In genomic region chr11:76672561-76673384, GRCm38 (mm10) we compare ENCODE assay signal across 9 mouse cellular contexts. TPM values are rescaled to one million over a fixed set of nuclear protein-coding genes. Genes with fewer than 3 reads are reported as not detected.
A peak's percentile ranks its signal among the peaks of the same experiment; 100 is the strongest.
DNase-seq lines count a peak whose midpoint lies in the region; ATAC-seq lines count a peak whose summit lies in the region.
"Had no signal": no experiment of that assay in that cellular context is flagged by ENCODE, and none has a peak within 500 bp of the region (broad histone marks: within the 10 kb centered on the region; RNA-seq: fewer than 3 reads in every experiment).

No protein-coding gene starts in this region.

- no peaks in the 10 kb centered on the region for H3K36me3 ChIP-seq in liver, embryonic 12.5 days
- no peaks in the 10 kb centered on the region for H3K36me3 ChIP-seq in intestine, embryonic 14.5 days (ENCODE audit: control insufficient read depth, insufficient read depth, low read length)
- no peaks in the 10 kb centered on the region for H3K36me3 ChIP-seq in midbrain, embryonic 11.5 days (ENCODE audit: control insufficient read depth, insufficient read depth, low read length)

- DNase-seq in liver = no peak
- DNase-seq in embryo, embryonic 10.5 days (ENCODE audit: low spot score) = peak; percentile 54
- no peak for DNase-seq in intestine, embryonic 14.5 days (ENCODE audit: low spot score)
- DNase-seq in midbrain, embryonic 11.5 days (ENCODE audit: low spot score, missing footprints) = peak; percentile 92
- no peak for DNase-seq in ovary, postnatal 10 days (ENCODE audit: low spot score)
- no peak for DNase-seq in thymus, postnatal 14 days

- H3K4me3 ChIP-seq in liver, embryonic 12.5 days = peak overlapping the region; percentile 17; the same call in 1 of the 2 replicates
- H3K4me3 ChIP-seq in intestine, embryonic 14.5 days (ENCODE audit: low read depth, low read length) = peak overlapping the region; percentile 32
- H3K4me3 ChIP-seq in midbrain, embryonic 11.5 days (ENCODE audit: low read depth, low read length) = peak overlapping the region; percentile 26

- H3K4me2 ChIP-seq in liver, embryonic 12.5 days = peak overlapping the region; percentile 37
- H3K4me2 ChIP-seq in intestine, embryonic 14.5 days (ENCODE audit: low read length) = peak overlapping the region; percentile 63
- H3K4me2 ChIP-seq in midbrain, embryonic 11.5 days = peak overlapping the region; percentile 46

- H3K9me3 ChIP-seq in liver, embryonic 12.5 days (replicated peaks) = no peaks in the 10 kb centered on the region
- no peaks in the 10 kb centered on the region for H3K9me3 ChIP-seq in intestine, embryonic 14.5 days (ENCODE audit: control insufficient read depth, low read length)
- H3K9me3 ChIP-seq in midbrain, embryonic 11.5 days (ENCODE audit: control insufficient read depth, low read length) = no peaks in the 10 kb centered on the region

- WGBS in liver, embryonic 12.5 days (ENCODE audit: insufficient replicate concordance) = 5% methylated on average over 64 of the region's 64 CpGs
- WGBS in intestine, embryonic 14.5 days = 3% methylated on average over 64 of the region's 64 CpGs
- WGBS in midbrain, embryonic 11.5 days = 4% methylated on average over 62 of the region's 64 CpGs

- no peak overlapping the region for H3K9ac ChIP-seq in liver, embryonic 12.5 days
- peak overlapping the region; percentile 20; the same call in 1 of the 2 replicates for H3K9ac ChIP-seq in intestine, embryonic 14.5 days (ENCODE audit: low read length)
- no peak overlapping the region for H3K9ac ChIP-seq in midbrain, embryonic 11.5 days (ENCODE audit: low read length)

- peaks cover 84% of the 10 kb centered on the region for H3K27me3 ChIP-seq in liver, embryonic 12.5 days (replicated peaks)
- peaks cover 54% of the 10 kb centered on the region for H3K27me3 ChIP-seq in intestine, embryonic 14.5 days (replicated peaks; ENCODE audit: control insufficient read depth, insufficient read depth, low read length)
- H3K27me3 ChIP-seq in midbrain, embryonic 11.5 days (ENCODE audit: control insufficient read depth, insufficient read depth, low read length) = peaks cover 47% of the 10 kb centered on the region

- no peaks in the 10 kb centered on the region for H3K4me1 ChIP-seq in liver, embryonic 12.5 days
- H3K4me1 ChIP-seq in intestine, embryonic 14.5 days (replicated peaks; ENCODE audit: control insufficient read depth, insufficient read depth, low read length) = peaks cover 7% of the 10 kb centered on the region; the same call in 1 of the 2 replicates
- H3K4me1 ChIP-seq in midbrain, embryonic 11.5 days (ENCODE audit: control insufficient read depth, insufficient read depth, low read length) = peaks cover 4% of the 10 kb centered on the region; the same call in 1 of the 2 replicates

- no peak for ATAC-seq in liver, embryonic 12.5 days
- no peak for ATAC-seq in intestine, embryonic 14.5 days (replicated peaks; ENCODE audit: low FRiP score, low TSS enrichment, low read depth)
- no peak for ATAC-seq in midbrain, embryonic 11.5 days (ENCODE audit: low FRiP score)
- ATAC-seq in megakaryocyte progenitor cell, adult 5-6 weeks (replicated peaks; ENCODE audit: poor library complexity) = no peak

- no peak overlapping the region for H3K27ac ChIP-seq in liver, embryonic 12.5 days
- H3K27ac ChIP-seq in intestine, embryonic 14.5 days (ENCODE audit: low read depth) = no peak overlapping the region
- H3K27ac ChIP-seq in midbrain, embryonic 11.5 days (ENCODE audit: low read depth, low read length) = no peak overlapping the region

RNA-seq across cellular contexts. Expression of gene Bhlha9, which starts 0.5 kb away (rescaled TPM):
- not detected in 2 replicates for polyA plus RNA-seq in liver, embryonic 12.5 days (2016; fragmentation: Nextera tagmentation; extraction: Ambion mirVana)
- polyA plus RNA-seq in intestine, embryonic 14.5 days (2014; fragmentation: Nextera tagmentation; extraction: Ambion mirVana) = 0.15 and 0.24 TPM in 2 replicates
- polyA plus RNA-seq in midbrain, embryonic 11.5 days (2014; fragmentation: Nextera tagmentation; extraction: Ambion mirVana) = 0.14 TPM in 1 of 2 replicates, not detected in the other
- total RNA-seq in megakaryocyte progenitor cell, adult 5-6 weeks (2015) = not detected in 2 replicates
- total RNA-seq in megakaryocyte progenitor cell, adult 5-6 weeks (2017) = not detected in 2 replicates
- polyA plus RNA-seq: liver, embryonic 16.5 days had no signal

RNA-seq across cellular contexts. Expression of gene Trarg1, which starts 6.8 kb away (rescaled TPM):
- polyA plus RNA-seq in liver, embryonic 12.5 days (2016; fragmentation: Nextera tagmentation; extraction: Ambion mirVana) = not detected in 2 replicates
- 0.08 and 0.19 TPM in 2 replicates for polyA plus RNA-seq in intestine, embryonic 14.5 days (2014; fragmentation: Nextera tagmentation; extraction: Ambion mirVana)
- polyA plus RNA-seq in midbrain, embryonic 11.5 days (2014; fragmentation: Nextera tagmentation; extraction: Ambion mirVana) = 0.04 TPM in 1 of 2 replicates, not detected in the other
- total RNA-seq in megakaryocyte progenitor cell, adult 5-6 weeks (2015) = not detected in 2 replicates
- total RNA-seq in megakaryocyte progenitor cell, adult 5-6 weeks (2017) = not detected in 2 replicates
- polyA plus RNA-seq: liver, embryonic 16.5 days had no signal

RNA-seq across cellular contexts. Expression of gene Abr, which starts 50.7 kb away (rescaled TPM):
- 5.8 and 7.4 TPM in 2 replicates for polyA plus RNA-seq in liver, embryonic 12.5 days (2016; fragmentation: Nextera tagmentation; extraction: Ambion mirVana)
- 41.1 and 44.3 TPM in 2 replicates for polyA plus RNA-seq in intestine, embryonic 14.5 days (2014; fragmentation: Nextera tagmentation; extraction: Ambion mirVana)
- 41.4 and 41.9 TPM in 2 replicates for polyA plus RNA-seq in midbrain, embryonic 11.5 days (2014; fragmentation: Nextera tagmentation; extraction: Ambion mirVana)
- 25.2 and 32.5 TPM in 2 replicates for total RNA-seq in megakaryocyte progenitor cell, adult 5-6 weeks (2015)
- 45.9 and 49.7 TPM in 2 replicates for total RNA-seq in megakaryocyte progenitor cell, adult 5-6 weeks (2017)

Comparison
In these comparisons a context has a peak if more than half of its experiments do, and no peak if none do; other contexts are left out.
1. DNase-seq: peak in embryo, embryonic 10.5 days (single experiment) and midbrain, embryonic 11.5 days (single experiment); none in liver (single experiment), intestine, embryonic 14.5 days (single experiment), ovary, postnatal 10 days (single experiment) and thymus, postnatal 14 days (single experiment).
2. Peak in every context shown above with its lines, with median percentiles within 50 percentile points of each other: H3K4me2 ChIP-seq and H3K4me3 ChIP-seq.